Mouse (Mus musculus) heart, postnatal 0 days (tissue): Measurements from ENCODE around the gene Epb41.

Experiments used
- CTCF ChIP-seq: IDR thresholded peaks from 2 replicates; pipeline ENCODE4 v1.5.1; 2016; ENCODE audit warnings: antibody characterized with exemption, control low read depth, low read depth
- EP300 ChIP-seq: IDR thresholded peaks from 2 replicates; pipeline ENCODE4 v1.6.1; 2016; ENCODE audit warnings: antibody characterized with exemption, low read depth

DNA sequence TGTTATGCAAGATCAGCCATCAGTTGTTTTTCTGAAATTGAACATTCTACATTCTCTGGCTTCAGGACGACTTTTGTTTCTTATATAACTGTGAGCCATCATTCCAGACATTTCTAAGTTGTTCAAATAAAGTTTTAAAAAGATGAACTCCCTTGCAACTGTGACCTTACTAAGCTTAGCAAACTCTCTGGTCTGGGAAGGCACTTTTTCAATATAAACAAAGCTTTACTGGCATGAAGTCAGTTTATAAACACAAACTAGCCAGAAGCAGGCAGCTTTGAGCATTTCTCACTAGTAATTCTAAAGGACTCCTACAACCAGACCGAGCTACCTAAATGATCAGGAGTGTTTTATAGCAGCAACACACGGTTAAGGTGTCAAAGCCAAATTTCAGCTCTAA, 118.0 kb downstream of the Epb41 start:
- TF ChIP-seq CTCF, result no peak
- TF ChIP-seq EP300, result no peak
